Mouse (Mus musculus) thymus, postnatal 36 days (tissue): ENCODE results near the gene Thumpd3.

Experiments used
- DNase-seq, 2 experiments: peaks; one replicate each; pipeline ENCODE4 v3.0.0; 2022; ENCODE audit warnings: mixed read lengths in 2 of 2

Gene Thumpd3

DNA sequence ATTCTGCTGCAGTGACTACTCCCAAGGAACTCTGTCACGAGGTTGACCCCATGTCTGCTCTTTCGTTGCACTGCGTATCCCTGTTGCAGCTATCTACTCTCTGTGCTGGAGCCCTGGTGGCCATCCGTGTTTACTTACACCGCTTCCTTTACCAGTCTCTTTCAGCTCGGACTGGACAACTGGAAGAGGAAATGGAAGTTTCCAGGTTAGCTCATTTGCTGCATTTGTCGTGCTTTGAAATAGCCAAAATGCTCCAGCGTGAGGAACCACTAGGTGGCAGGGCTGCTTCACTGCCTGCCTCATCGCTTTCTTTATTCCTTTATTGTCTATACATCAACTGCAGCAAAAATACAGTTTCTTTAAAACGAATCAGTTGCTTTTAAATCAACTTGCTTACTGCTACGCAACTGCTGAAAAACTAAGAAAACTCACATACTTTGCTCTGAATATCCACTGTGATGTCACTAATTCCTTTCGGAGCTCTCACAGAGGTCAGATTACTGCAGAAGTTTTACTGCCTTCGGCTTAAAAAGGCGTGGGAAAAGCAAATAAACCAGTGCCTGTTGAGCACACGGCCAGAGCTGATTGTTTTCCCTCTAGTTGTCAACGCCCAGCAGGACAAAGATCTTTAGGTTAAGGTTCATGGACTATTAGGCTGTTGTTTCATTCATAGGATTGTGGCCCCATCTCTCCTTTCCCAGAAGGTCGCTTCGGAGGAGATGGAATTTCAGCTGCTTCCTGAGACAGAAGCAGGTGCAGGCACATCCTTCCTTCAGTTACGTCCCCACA lies 7.9 kb upstream of the Thumpd3 start:
- DNase-seq = peak; percentile 60 to 64

GRCm38 (mm10) chr6:113038735-113039058 lies 7.3 kb upstream of the Thumpd3 start:
- no peak for DNase-seq

DNA sequence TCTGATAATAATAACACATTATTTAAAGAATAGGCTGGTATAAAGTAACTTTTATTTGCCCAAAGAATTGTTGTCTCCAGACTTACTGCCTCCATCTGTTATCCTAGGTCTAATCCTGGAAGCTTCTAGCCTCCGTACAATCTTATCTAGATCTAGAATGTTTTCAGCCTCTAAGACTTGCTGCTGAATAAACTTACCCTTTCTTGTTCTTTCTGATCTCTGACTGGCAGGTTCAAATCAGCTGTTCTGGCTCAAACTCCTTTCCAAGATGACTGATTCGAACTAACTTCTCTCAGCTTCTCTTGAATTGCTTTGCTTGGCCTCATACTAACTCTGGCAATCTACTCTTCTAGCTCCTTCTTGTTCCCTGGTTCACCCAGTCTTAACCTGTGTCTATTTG lies 5.7 kb upstream of the Thumpd3 start:
- DNase-seq = no peak

GRCm38 (mm10) chr6:113041215-113041990 lies 4.6 kb upstream of the Thumpd3 start:
- DNase-seq = no peak

DNA sequence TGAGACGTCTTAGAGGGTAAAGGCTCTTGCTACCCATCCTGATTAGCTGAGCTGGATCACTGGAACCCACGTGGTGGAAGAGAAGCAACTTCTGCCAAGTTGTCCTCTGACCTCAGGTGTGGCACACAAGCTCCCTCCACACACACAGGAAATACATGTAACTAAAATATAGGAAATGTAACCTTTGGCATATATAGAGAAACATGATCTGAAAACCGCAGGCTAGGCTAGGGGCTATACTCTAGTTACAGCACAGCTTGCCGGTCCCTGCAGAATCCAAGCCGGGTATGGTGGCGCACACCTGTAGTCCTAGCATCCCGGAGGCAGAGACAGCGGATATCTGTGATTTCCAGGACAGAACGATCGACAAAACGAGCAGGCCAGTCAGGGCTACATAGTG lies 450 bp upstream of the Thumpd3 start:
- no peak for DNase-seq

DNA sequence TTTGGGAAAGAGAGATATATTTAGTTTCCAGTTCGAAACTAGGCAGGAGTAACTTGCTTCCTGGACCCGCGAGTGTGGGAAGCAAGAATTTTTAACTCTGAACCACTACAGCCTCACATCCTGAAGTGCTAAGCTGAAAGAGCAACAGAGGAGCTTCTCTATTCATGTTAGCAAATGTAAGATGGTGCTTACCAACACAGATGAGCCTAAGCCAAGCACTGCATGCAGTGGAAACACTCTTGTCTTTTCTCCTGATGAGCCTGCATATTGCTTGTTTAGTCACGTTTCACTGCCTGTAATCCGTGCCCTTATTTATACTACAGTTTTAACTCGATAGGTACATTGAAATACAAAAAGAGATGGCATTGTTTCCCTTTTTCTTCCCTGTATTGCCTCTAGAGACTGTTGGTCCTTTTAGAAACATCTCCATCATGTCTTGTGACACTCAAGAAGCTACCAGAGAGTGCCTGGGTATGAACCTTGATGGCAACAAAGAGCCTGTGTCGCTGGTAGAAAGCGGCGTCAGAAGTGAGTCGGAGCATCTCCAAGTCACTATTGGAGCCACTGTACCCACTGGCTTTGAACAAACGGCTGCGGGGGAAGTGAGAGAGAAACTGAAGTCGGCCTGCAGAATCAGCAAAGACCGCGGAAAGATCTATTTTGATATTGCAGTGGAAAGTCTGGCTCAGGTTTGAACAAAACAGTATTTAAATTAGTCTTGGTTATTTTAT lies 1.2 kb downstream of the Thumpd3 start:
- no peak for DNase-seq

- no peak for DNase-seq
Measured at GRCm38 (mm10) chr6:113048371-113048770, 2.3 kb downstream of the Thumpd3 start.

DNA sequence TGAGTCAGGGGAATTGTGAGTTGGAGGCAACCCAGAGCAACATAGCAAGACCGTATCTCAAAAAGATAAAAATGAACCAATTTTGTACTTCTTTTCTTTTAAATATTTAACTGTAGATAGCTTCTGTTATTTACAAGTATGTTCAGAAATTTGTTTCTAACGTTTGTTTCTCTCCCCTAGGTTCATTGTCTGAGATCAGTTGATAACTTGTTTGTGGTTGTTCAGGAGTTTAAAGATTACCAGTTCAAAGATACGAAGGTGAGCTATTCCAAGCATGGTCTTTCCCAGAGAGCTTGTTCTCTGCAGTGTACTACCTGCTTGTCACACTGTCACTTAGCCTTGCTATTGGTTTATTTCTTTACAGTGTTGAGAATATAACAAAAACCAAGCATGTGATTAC lies 3.1 kb downstream of the Thumpd3 start:
- DNase-seq = no peak

DNA sequence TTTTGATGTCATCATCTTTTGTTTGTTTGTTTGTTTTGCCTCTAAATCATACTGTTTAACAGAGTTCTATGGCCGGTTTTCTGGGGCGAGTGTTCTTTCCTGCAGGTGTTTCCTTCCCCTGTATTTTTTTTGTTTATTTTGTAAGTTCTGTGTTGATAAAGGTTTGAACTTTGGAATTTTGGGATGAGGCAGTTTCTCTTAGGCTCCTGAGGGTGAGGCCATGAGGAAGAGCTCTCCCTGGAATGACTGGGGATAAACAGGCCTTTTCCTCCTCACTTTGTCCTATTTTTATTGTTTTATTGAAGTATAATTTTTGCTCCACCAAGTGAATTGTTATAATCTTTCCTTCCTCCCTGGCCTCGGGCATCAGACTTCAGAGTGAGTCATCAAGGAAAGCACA lies 6.9 kb downstream of the Thumpd3 start:
- no peak for DNase-seq

GRCm38 (mm10) chr6:113054552-113055107 lies 8.6 kb downstream of the Thumpd3 start:
- DNase-seq = no peak

DNA sequence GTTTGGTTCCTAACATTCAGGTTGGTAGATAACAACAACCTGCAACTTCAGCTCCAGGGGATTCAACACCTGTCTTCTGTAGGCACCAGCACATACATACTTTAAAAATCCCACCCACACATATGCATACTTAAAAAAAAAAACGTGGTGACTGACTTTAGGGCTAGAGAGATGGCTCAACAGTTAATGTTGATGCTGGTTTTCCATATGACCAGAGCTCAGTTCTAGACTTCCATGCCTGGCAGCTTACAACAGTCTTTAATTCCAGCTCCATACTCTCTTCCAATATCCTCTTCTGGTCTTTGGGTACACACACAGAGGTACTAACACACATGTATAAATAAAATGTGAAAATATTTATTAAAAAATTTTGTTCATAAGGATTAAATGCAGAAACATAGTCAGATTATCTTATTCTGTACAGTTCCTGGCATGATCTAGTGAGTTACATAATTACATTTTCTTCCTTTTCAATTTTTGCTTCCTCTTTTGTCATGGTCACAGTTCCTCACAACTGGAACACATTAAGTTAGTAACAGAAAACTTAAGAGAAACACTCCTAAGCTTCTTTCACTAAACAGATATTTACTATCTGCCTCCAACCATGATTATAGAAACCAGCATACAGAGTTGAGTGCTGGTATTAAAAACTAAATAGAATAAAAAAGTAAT lies 15.0 kb downstream of the Thumpd3 start:
- no peak for DNase-seq

GRCm38 (mm10) chr6:113062253-113062652 lies 16.2 kb downstream of the Thumpd3 start:
- DNase-seq = no peak

DNA sequence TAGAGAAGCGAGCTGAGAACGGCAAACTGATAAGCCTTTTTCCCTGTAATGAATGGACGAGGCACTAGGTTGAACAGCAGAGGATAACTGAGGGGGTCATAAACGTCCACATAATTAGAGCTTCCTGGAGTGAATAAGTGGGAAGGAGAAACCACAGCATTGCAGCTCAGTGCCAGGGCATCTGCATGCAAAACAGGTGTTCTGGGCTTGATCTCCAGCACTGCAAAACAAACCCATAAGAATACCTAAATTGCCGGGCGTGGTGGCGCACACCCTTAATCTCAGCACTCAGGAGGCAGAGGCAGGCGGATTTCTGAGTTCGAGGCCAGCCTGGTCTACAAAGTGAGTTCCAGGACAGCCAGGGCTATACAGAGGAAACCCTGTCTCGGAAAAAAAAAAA lies 17.3 kb downstream of the Thumpd3 start:
- no peak for DNase-seq

DNA sequence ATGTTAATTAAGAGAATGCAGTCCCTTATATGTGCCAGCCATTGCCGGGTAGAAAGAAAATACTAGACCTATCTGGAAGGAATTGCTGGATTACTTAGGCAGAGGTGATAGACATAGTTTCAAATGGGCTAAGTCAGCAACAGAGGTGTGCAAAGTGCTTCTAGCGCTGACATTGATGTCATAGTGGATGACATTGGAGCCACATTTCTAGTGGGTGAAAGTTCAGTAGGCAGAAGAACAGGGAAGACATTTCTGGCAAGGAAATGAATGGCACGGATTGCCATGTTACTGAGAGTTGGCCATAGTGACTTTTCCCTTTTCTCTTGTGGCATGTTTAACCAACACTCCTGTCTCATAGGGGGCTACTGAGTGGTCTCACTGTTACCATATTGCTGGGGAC lies 19.2 kb downstream of the Thumpd3 start:
- DNase-seq = no peak

DNA sequence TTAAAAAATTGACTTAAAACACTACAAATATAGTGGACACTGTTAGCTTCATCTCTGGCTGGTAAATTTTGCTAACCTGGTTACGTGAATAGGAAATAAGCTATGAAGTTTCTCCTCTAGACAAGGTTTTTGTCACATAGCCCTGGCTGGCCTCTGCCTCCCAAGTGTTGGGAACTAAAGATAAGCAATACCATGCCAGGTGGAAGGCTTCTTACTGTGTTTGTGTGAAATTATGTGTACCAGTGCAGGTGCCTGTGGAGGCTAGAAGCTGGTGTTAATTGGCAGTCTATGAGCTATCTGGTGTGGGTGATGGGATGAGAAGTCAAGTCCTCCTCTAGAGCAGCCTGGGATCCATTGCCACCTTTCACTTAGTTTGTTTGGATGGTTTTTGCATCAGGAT lies 23.1 kb downstream of the Thumpd3 start:
- no peak for DNase-seq

DNA sequence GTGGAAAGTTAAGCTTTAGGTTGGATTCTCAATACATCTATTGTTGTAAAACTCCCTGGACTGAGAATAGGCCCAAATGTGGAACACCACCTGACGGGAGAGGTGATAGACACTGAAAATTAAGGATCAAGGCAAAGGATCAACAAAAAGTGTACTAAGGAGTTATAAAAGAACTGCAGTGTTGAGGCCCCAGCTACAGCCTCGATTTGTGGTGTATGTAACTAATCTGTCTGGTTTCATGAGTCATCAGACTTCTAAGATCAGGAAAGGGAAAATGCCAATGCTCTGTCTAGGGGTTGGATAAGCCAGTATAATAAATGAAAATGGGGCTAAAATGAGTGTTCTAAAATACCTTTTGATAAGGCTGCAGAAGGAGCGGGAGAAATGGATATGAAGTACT lies 29.2 kb downstream of the Thumpd3 start:
- no peak for DNase-seq

- DNase-seq = peak; percentile 86 to 92
Measured at GRCm38 (mm10) chr6:113076012-113076685, 30.1 kb downstream of the Thumpd3 start.

DNA sequence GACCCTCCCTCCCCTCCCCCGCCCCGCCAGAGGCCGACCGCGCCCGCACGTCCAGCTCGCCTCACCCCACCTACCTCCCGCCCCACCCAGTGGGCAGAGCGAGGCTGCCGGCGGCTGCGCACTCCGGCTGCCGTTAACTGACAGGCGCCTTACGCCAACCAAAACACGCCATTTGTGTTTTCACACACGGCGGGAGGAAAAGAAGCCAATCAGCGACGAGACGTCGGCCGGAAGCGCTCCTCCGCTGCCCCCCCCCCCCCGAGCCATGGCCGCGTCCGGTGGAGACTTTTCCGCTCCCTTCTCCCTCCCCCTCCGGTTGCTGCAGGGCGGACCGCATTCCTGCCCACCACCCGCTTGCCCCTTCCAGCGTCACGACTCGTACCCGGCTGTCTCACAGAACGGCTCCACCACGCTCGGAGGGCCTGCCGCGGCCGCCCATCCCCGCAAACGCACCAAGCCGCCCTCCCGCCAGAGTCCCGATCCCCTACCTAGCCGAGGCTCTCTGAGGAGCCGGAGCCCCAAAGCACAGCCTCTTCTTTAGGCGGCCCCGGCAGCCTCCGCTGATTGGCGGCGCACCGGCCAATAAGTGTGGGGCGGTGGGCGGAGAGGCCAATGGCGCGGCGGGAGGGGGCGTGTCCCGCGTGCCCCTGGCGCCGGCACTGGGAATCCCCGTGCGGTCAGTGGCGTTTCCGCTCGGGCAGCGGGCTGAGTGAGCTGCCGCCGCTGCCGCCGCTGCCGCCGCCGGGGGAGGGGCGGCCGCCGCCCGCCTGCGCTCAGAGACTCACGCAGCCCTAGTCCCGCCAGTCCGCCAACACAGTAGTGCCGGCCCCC lies 30.9 kb downstream of the Thumpd3 start, which contains the start of gene Setd5:
Gene Setd5 (plus strand): TSS at position 680 of the 831 bp plus-strand sequence.
- peak; percentile 98 to 99 for DNase-seq

GRCm38 (mm10) chr6:113077569-113078030 lies 31.6 kb downstream of the Thumpd3 start:
- no peak for DNase-seq

- peak in 1 of 2 experiments; percentile 38 for DNase-seq
Measured at GRCm38 (mm10) chr6:113078031-113078721, 32.2 kb downstream of the Thumpd3 start.
